Mouse (Mus musculus) left cerebral cortex, adult 2 months (tissue): ENCODE data around the gene Anxa4. TPM values are rescaled to one million over a fixed set of nuclear protein-coding genes. Genes with fewer than 3 reads are reported as not detected.

ENCODE experiments used
- DNase-seq, 2 experiments: peaks; one replicate each; pipeline ENCODE4 v3.0.0; 2021 to 2022; ENCODE audit warnings: low spot score in 2 of 2, mixed read lengths in 1 of 2; ENCODE audit errors: extremely low spot score in 1 of 2
- H3K27ac ChIP-seq: fragments of 200-600 bp; 2 replicates; pipeline ENCODE4 v1.8.1; 2022
- H3K4me3 ChIP-seq: fragments of 200-600 bp; 2 replicates; pipeline ENCODE4 v1.8.1; 2022
- CTCF ChIP-seq: fragments of 200-600 bp; IDR thresholded peaks from 2 replicates; pipeline ENCODE4 v1.8.1; 2022; ENCODE audit warnings: antibody characterized with exemption, mild to moderate bottlenecking, moderate library complexity
- intact Hi-C: fragments of 180-260 bp; cut with DNase I; formaldehyde crosslinking; loops from one replicate; pipeline ENCODE4 v1.15.1; 2025
- total RNA-seq, 2 experiments: library from RNA; stranded (reverse); gene quantifications; 2 replicates each; pipeline ENCODE4 v1.2.3; 2021

Gene Anxa4
- total RNA-seq, 2 experiments from 2014 or later = 6.5 to 7.7 TPM

- TF ChIP-seq CTCF = no peak
- intact Hi-C loops = no loop called here
- DNase-seq = no peak
- H3K4me3 ChIP-seq = no peak overlapping the region
- no peak overlapping the region for H3K27ac ChIP-seq
These were observed 7.1 kb upstream of the Anxa4 start for GRCm38 (mm10) chr6:86800467-86800866.

- H3K27ac ChIP-seq = no peak overlapping the region
- no peak for TF ChIP-seq CTCF
- no peak overlapping the region for H3K4me3 ChIP-seq
- intact Hi-C loops = no loop called here
- DNase-seq = no peak
These were observed 4.1 kb upstream of the Anxa4 start for GRCm38 (mm10) chr6:86797455-86797854.

- Histone ChIP-seq H3K27ac (no peak overlapping the region), H3K4me3 (peak overlapping the region; percentile 59; the same call in 1 of the 2 replicates)
- DNase-seq = no peak
- intact Hi-C loops = no loop called here
- no peak for TF ChIP-seq CTCF
These were observed 573 bp upstream of the Anxa4 start for GRCm38 (mm10) chr6:86793957-86794356.

DNA sequence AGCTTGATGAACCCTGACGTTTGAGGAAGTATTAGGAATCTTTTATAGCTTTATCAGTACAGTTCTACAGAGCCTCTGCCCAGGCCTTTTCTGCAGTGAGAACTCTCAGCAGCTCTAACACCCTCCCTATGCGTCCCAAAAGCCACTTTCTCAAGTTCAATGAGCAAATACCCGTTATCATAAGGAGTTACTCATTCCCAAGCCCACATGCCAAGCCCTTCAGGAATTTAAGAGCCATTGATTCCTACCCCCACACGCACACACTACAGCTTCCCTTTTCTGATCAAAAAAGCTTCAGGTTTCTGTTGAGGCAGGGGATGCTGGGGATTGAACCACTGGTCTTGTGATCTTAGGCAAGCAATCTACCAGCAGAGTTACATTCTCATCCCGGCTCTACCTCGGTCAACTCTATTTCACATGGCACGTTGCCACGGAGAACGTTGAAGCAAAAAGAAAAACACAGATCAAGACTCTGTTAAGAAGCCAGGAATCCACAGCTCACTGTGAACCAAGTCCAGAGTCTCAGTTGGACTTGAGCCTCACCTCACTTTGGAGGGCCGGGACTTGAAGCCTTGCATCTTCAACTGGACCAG lies 2.9 kb downstream of the Anxa4 start:
- TF ChIP-seq CTCF = no peak
- no peak overlapping the region for H3K4me3 ChIP-seq
- intact Hi-C loops = no loop called here
- DNase-seq = no peak
- no peak overlapping the region for H3K27ac ChIP-seq

- Histone ChIP-seq H3K27ac (no peak overlapping the region), H3K4me3 (no peak overlapping the region)
- no peak for DNase-seq
- TF ChIP-seq CTCF = no peak
- intact Hi-C loops = no loop called here
These were observed 5.1 kb downstream of the Anxa4 start for GRCm38 (mm10) chr6:86788242-86788641.

GRCm38 (mm10) chr6:86786545-86786944 lies 6.8 kb downstream of the Anxa4 start:
- Histone ChIP-seq H3K27ac (no peak overlapping the region), H3K4me3 (no peak overlapping the region)
- DNase-seq = no peak
- no peak for TF ChIP-seq CTCF
- intact Hi-C loops = no loop called here

DNA sequence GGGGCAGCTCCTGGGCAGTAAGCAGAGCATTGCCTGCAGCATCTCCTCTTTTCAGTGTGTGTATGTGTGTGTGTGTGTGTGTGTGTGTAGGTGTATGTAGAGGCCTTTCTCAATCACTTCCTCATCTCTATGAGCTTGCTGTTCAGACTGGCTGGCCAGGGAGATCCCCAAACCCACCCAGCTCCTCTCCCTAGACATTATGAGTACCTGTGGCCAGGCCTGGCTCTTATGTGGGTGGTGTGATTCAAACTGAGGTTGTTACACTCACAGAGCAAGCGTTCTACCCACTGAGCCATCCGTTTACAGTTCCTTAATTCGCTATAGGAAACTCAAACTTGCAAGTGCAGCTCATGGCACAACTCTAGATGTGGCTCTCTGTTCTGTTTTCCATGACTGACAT lies 8.6 kb downstream of the Anxa4 start:
- Histone ChIP-seq H3K27ac (no peak overlapping the region), H3K4me3 (no peak overlapping the region)
- intact Hi-C loops = no loop called here
- no peak for DNase-seq
- TF ChIP-seq CTCF = no peak

DNA sequence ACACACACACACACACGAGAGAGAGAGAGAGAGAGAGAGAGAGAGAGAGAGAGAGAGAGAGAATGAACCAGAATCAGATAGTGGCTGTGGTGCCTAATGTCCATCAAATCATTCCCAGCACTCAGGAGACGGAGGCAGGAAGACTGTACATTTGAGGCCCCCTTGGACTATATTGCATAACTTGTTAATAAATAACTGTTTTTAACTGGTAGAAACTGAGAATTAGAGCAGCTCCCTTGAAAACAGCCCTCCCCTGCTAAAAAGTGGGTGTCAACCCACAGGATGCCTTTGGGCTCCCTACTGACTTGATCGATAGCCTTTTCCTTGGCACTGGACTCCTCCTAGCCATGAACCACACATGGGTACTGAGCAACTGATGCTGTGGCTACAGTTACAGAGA lies 11.0 kb downstream of the Anxa4 start:
- no peak for TF ChIP-seq CTCF
- intact Hi-C loops = no loop called here
- H3K4me3 ChIP-seq = no peak overlapping the region
- H3K27ac ChIP-seq = no peak overlapping the region
- DNase-seq = no peak

- DNase-seq = no peak
- intact Hi-C loops = no loop called here
- no peak for TF ChIP-seq CTCF
- H3K27ac ChIP-seq = no peak overlapping the region
- no peak overlapping the region for H3K4me3 ChIP-seq
These were observed 11.9 kb downstream of the Anxa4 start for GRCm38 (mm10) chr6:86781361-86781957.

GRCm38 (mm10) chr6:86778910-86779594 lies 14.3 kb downstream of the Anxa4 start:
- DNase-seq = no peak
- Histone ChIP-seq H3K27ac (no peak overlapping the region), H3K4me3 (no peak overlapping the region)
- no peak for TF ChIP-seq CTCF
- intact Hi-C loops = no loop called here

DNA sequence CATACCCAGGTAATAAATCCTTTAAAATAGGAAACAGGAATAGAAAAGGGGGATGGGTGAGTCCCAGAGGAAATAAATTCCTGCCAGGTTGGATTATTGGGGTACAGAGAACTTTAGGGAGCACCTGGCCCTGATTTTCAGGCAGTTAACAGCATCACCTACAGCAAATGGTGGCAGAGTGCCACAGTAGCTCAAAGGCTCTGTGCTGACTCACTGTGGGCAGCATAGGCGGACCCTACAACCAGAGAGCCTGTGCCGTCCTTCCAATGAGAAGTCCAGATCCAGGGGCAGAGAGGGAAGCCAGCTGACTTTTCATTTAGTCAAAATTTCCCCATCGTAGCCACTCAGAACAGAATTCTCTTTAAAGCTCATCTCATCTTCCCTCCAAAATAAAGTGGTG lies 16.2 kb downstream of the Anxa4 start:
- H3K27ac ChIP-seq = peak overlapping the region; percentile 83
- no peak for DNase-seq
- intact Hi-C loops = no loop called here
- no peak overlapping the region for H3K4me3 ChIP-seq
- no peak for TF ChIP-seq CTCF

DNA sequence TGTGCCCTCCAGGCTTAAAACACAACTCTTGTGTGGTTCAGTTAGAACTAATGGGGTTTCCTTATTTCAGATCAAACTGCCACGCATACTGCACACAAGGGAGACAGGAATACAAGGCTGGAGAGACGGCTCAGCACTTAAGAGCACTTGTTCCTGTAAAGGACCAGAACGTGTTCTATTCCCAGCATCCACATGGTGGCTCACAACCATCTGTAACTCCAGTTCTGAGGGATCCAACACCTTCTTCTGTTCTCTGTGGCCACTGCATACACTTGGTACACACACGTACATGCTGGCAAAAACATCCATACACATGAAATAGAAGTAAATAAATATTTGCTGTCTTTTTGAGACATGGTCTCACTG lies 16.7 kb downstream of the Anxa4 start:
- H3K4me3 ChIP-seq = no peak overlapping the region
- H3K27ac ChIP-seq = peak overlapping the region; percentile 83
- intact Hi-C loops = no loop called here
- no peak for DNase-seq
- no peak; the same call in 1 of the 2 replicates for TF ChIP-seq CTCF
